Mouse (Mus musculus): ENCODE results near the gene Elof1. TPM values are rescaled to one million over a fixed set of nuclear protein-coding genes. Genes with fewer than 3 reads are reported as not detected.

Elof1 gene
- total and polyA plus RNA-seq, 3 experiments: 66.7 to 98.4 (median 88.3) TPM

DNA sequence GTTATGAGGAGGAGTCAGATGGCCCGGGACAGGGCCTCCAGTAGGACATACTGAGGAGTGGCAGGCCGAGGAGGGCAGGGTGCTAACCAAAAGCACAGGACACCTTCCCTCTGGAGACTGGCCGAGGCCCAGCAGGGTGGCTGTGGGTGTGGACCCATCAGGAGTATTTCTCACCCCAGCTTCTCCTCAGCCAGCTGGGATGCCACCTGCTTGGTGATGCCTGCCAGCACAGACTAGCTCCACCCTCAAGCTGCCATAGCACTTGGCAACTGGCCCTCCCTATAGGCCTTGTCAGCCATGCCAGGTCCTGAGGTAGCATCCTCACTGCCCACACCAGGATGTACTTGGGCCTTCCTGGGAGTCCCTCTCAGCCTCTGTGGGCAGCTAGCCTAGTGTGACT, 52.6 kb downstream of the Elof1 start:
- Histone ChIP-seq H3K4me1 (ENCODE audit: insufficient read depth, low read depth, low read length) (peaks cover 5% of the 10 kb centered on the region; the same call in 1 of the 2 replicates), H3K4me3 (ENCODE audit: low read depth, low read length) (no peak overlapping the region), H3K36me3 (replicated peaks) (peaks cover 94% of the 10 kb centered on the region), H3K27me3 (ENCODE audit: insufficient read depth, low read length) (no peaks in the 10 kb centered on the region), H3K9me3 (replicated peaks) (no peaks in the 10 kb centered on the region)
- no peak for DNase-seq (ENCODE audit: low spot score)
- TF ChIP-seq GATA2 (IDR thresholded peaks at IDR 0.05; ENCODE audit: borderline replicate concordance, low read depth, low read length): no peak
- TF ChIP-seq GATA1 (IDR thresholded peaks at IDR 0.05; ENCODE audit: borderline replicate concordance, low read length): no peak
- TF ChIP-seq CTCF (IDR thresholded peaks at IDR 0.05; ENCODE audit: low read depth, low read length): no peak
- TF ChIP-seq TAL1 (conservative IDR thresholded peaks at IDR 0.05; ENCODE audit: low read depth, low read length): no peak
- TF ChIP-seq POLR2AphosphoS5 (IDR thresholded peaks at IDR 0.05; ENCODE audit: insufficient replicate concordance, low read depth, low read length): no peak
- no peak for ATAC-seq (ENCODE audit: extremely low read depth, insufficient number of reproducible peaks, low FRiP score, poor library complexity, severe bottlenecking)

Other genes with a start within 250 kb of the Elof1 start
- 3.7 and 6.8 TPM in 2 replicates for gene Rab3d, start 199.0 kb downstream of the Elof1 start, total RNA-seq (2014; fragmentation: Nextera tagmentation)
- gene Rab3d, start 199.0 kb downstream of the Elof1 start, total RNA-seq (2017): 7.0 TPM in 2 replicates
- gene Rab3d, start 199.0 kb downstream of the Elof1 start, polyA plus RNA-seq (2012): 4.9 and 8.5 TPM in 2 replicates
- gene Ccdc159, start 189.7 kb downstream of the Elof1 start, total RNA-seq (2014; fragmentation: Nextera tagmentation): 1.8 and 3.8 TPM in 2 replicates
- gene Ccdc159, start 189.7 kb downstream of the Elof1 start, total RNA-seq (2017): 0.64 and 0.98 TPM in 2 replicates
- 0.21 and 0.31 TPM in 2 replicates for gene Ccdc159, start 189.7 kb downstream of the Elof1 start, polyA plus RNA-seq (2012)
- 12.8 and 17.6 TPM in 2 replicates for gene Tmem205, start 189.6 kb downstream of the Elof1 start, total RNA-seq (2014; fragmentation: Nextera tagmentation)
- 9.0 and 17.1 TPM in 2 replicates for gene Tmem205, start 189.6 kb downstream of the Elof1 start, total RNA-seq (2017)
- 11.3 and 15.9 TPM in 2 replicates for gene Tmem205, start 189.6 kb downstream of the Elof1 start, polyA plus RNA-seq (2012)
- gene Plppr2, start 180.1 kb downstream of the Elof1 start, total RNA-seq (2014; fragmentation: Nextera tagmentation): 1.6 and 5.3 TPM in 2 replicates
- 0.41 and 0.44 TPM in 2 replicates for gene Plppr2, start 180.1 kb downstream of the Elof1 start, total RNA-seq (2017)
- 5.8 and 7.6 TPM in 2 replicates for gene Plppr2, start 180.1 kb downstream of the Elof1 start, polyA plus RNA-seq (2012)
- gene Swsap1, start 161.4 kb downstream of the Elof1 start, total RNA-seq (2014; fragmentation: Nextera tagmentation): 11.8 and 12.4 TPM in 2 replicates
- gene Swsap1, start 161.4 kb downstream of the Elof1 start, total RNA-seq (2017): 10.9 and 12.8 TPM in 2 replicates
- gene Swsap1, start 161.4 kb downstream of the Elof1 start, polyA plus RNA-seq (2012): 12.6 and 14.5 TPM in 2 replicates
- 35.5 and 49.7 TPM in 2 replicates for gene Epor, start 153.7 kb downstream of the Elof1 start, total RNA-seq (2014; fragmentation: Nextera tagmentation)
- gene Epor, start 153.7 kb downstream of the Elof1 start, total RNA-seq (2017): 14.4 and 21.9 TPM in 2 replicates
- gene Epor, start 153.7 kb downstream of the Elof1 start, polyA plus RNA-seq (2012): 125 and 135 TPM in 2 replicates
- not detected in 2 replicates for gene Rgl3, start 127.7 kb downstream of the Elof1 start, total RNA-seq (2014; fragmentation: Nextera tagmentation)
- gene Rgl3, start 127.7 kb downstream of the Elof1 start, total RNA-seq (2017): 0.05 TPM in 1 of 2 replicates, not detected in the other
- gene Rgl3, start 127.7 kb downstream of the Elof1 start, polyA plus RNA-seq (2012): not detected in 2 replicates
- not detected in 2 replicates for gene Ccdc151, start 114.5 kb downstream of the Elof1 start, total RNA-seq (2014; fragmentation: Nextera tagmentation)
- gene Ccdc151, start 114.5 kb downstream of the Elof1 start, total RNA-seq (2017): 0.22 TPM in 1 of 2 replicates, not detected in the other
- 0.07 and 0.08 TPM in 2 replicates for gene Ccdc151, start 114.5 kb downstream of the Elof1 start, polyA plus RNA-seq (2012)
- gene Prkcsh, start 114.4 kb downstream of the Elof1 start, total RNA-seq (2014; fragmentation: Nextera tagmentation): 55.3 and 65.0 TPM in 2 replicates
- 115 and 116 TPM in 2 replicates for gene Prkcsh, start 114.4 kb downstream of the Elof1 start, total RNA-seq (2017)
- 159 and 167 TPM in 2 replicates for gene Prkcsh, start 114.4 kb downstream of the Elof1 start, polyA plus RNA-seq (2012)
- gene Elavl3, start 65.1 kb downstream of the Elof1 start, total RNA-seq (2014; fragmentation: Nextera tagmentation): not detected in 2 replicates
- 0.05 and 0.06 TPM in 2 replicates for gene Elavl3, start 65.1 kb downstream of the Elof1 start, total RNA-seq (2017)
- 0.01 TPM in 1 of 2 replicates, not detected in the other for gene Elavl3, start 65.1 kb downstream of the Elof1 start, polyA plus RNA-seq (2012)
- gene Gm49318, start 45.9 kb downstream of the Elof1 start, total RNA-seq (2014; fragmentation: Nextera tagmentation): not detected in 2 replicates
- gene Gm49318, start 45.9 kb downstream of the Elof1 start, total RNA-seq (2017): not detected in 2 replicates
- gene Gm49318, start 45.9 kb downstream of the Elof1 start, polyA plus RNA-seq (2012): not detected in 2 replicates
- gene Zfp653, start 45.8 kb downstream of the Elof1 start, total RNA-seq (2014; fragmentation: Nextera tagmentation): 7.3 and 10.5 TPM in 2 replicates
- 9.1 and 11.3 TPM in 2 replicates for gene Zfp653, start 45.8 kb downstream of the Elof1 start, total RNA-seq (2017)
- 19.0 and 22.4 TPM in 2 replicates for gene Zfp653, start 45.8 kb downstream of the Elof1 start, polyA plus RNA-seq (2012)
- gene Ecsit, start 31.7 kb downstream of the Elof1 start, total RNA-seq (2014; fragmentation: Nextera tagmentation): 18.2 and 25.4 TPM in 2 replicates
- 24.0 and 28.5 TPM in 2 replicates for gene Ecsit, start 31.7 kb downstream of the Elof1 start, total RNA-seq (2017)
- 33.2 and 43.2 TPM in 2 replicates for gene Ecsit, start 31.7 kb downstream of the Elof1 start, polyA plus RNA-seq (2012)
- not detected in 2 replicates for gene Cnn1, start 18.0 kb downstream of the Elof1 start, total RNA-seq (2014; fragmentation: Nextera tagmentation)
- 0.05 and 0.17 TPM in 2 replicates for gene Cnn1, start 18.0 kb downstream of the Elof1 start, total RNA-seq (2017)
- gene Cnn1, start 18.0 kb downstream of the Elof1 start, polyA plus RNA-seq (2012): not detected in 2 replicates
- 17.1 and 24.2 TPM in 2 replicates for gene Acp5, start 18.5 kb upstream of the Elof1 start, total RNA-seq (2014; fragmentation: Nextera tagmentation)
- 10.3 and 13.0 TPM in 2 replicates for gene Acp5, start 18.5 kb upstream of the Elof1 start, total RNA-seq (2017)
- 27.6 and 28.5 TPM in 2 replicates for gene Acp5, start 18.5 kb upstream of the Elof1 start, polyA plus RNA-seq (2012)
- gene Pigyl, start 39.7 kb upstream of the Elof1 start, total RNA-seq (2014; fragmentation: Nextera tagmentation): 24.8 and 30.3 TPM in 2 replicates
- gene Pigyl, start 39.7 kb upstream of the Elof1 start, total RNA-seq (2017): 34.1 and 37.6 TPM in 2 replicates
- 85.2 and 86.5 TPM in 2 replicates for gene Pigyl, start 39.7 kb upstream of the Elof1 start, polyA plus RNA-seq (2012)
- not detected in 2 replicates for gene Zfp872, start 70.9 kb upstream of the Elof1 start, total RNA-seq (2014; fragmentation: Nextera tagmentation)
- gene Zfp872, start 70.9 kb upstream of the Elof1 start, total RNA-seq (2017): 0.16 TPM in 1 of 2 replicates, not detected in the other
- gene Zfp872, start 70.9 kb upstream of the Elof1 start, polyA plus RNA-seq (2012): not detected in 2 replicates
- 180 and 200 TPM in 2 replicates for gene Zfp809, start 108.5 kb upstream of the Elof1 start, total RNA-seq (2014; fragmentation: Nextera tagmentation)
- gene Zfp809, start 108.5 kb upstream of the Elof1 start, total RNA-seq (2017): 54.9 and 67.1 TPM in 2 replicates
- gene Zfp809, start 108.5 kb upstream of the Elof1 start, polyA plus RNA-seq (2012): 11.8 and 16.2 TPM in 2 replicates
- gene Zfp599, start 142.7 kb upstream of the Elof1 start, total RNA-seq (2014; fragmentation: Nextera tagmentation): 4.4 and 4.9 TPM in 2 replicates
- gene Zfp599, start 142.7 kb upstream of the Elof1 start, total RNA-seq (2017): 1.1 and 2.0 TPM in 2 replicates
- gene Zfp599, start 142.7 kb upstream of the Elof1 start, polyA plus RNA-seq (2012): 0.07 and 0.13 TPM in 2 replicates
- gene Zfp810, start 190.5 kb upstream of the Elof1 start, total RNA-seq (2014; fragmentation: Nextera tagmentation): 17.6 and 18.4 TPM in 2 replicates
- gene Zfp810, start 190.5 kb upstream of the Elof1 start, total RNA-seq (2017): 12.6 and 13.2 TPM in 2 replicates
- 3.0 and 3.3 TPM in 2 replicates for gene Zfp810, start 190.5 kb upstream of the Elof1 start, polyA plus RNA-seq (2012)

Measured in G1E (cell line).